Mouse (Mus musculus): ENCODE measurements around the gene Gba2. TPM values are rescaled to one million over a fixed set of nuclear protein-coding genes. Genes with fewer than 3 reads are reported as not detected.
"Not testable (repeated sequence)": the region's sequence is repeated elsewhere in the genome, so short reads cannot be mapped to it uniquely, and the experiment has no call there.

Gba2 gene
- polyA plus RNA-seq, 1 experiment from 2014 or later, result 18.8 TPM

GRCm38 (mm10) chr4:43598650-43599380 is 20.1 kb upstream of the Gba2 start:
- peak overlapping the region; percentile 2; the same call in 1 of the 2 replicates for H3K4me2 ChIP-seq
- WGBS, result 71% methylated on average over 7 of the region's 7 CpGs
- DNase-seq (ENCODE audit: low spot score), result no peak
- H3K27ac ChIP-seq (ENCODE audit: low read depth, low read length), result peak overlapping the region; percentile 91
- no peaks in the 10 kb centered on the region for H3K9me3 ChIP-seq (ENCODE audit: control insufficient read depth, low read length)
- H3K4me3 ChIP-seq (ENCODE audit: low read depth, low read length), result no peak overlapping the region
- H3K36me3 ChIP-seq (ENCODE audit: control insufficient read depth, insufficient read depth, low read length), result no peaks in the 10 kb centered on the region
- H3K9ac ChIP-seq (ENCODE audit: low read depth, low read length), result peak overlapping the region; percentile 35
- H3K27me3 ChIP-seq (replicated peaks; ENCODE audit: control insufficient read depth, insufficient read depth, low read length), result no peaks in the 10 kb centered on the region
- H3K4me1 ChIP-seq (replicated peaks; ENCODE audit: control insufficient read depth, insufficient read depth, low read length), result peaks cover 17% of the 10 kb centered on the region
- ATAC-seq (replicated peaks; ENCODE audit: low FRiP score), result peak; percentile 73

GRCm38 (mm10) chr4:43598200-43598599 is 19.5 kb upstream of the Gba2 start:
- H3K27me3 ChIP-seq (replicated peaks; ENCODE audit: control insufficient read depth, insufficient read depth, low read length), result no peaks in the 10 kb centered on the region
- H3K9ac ChIP-seq (ENCODE audit: low read depth, low read length), result no peak overlapping the region
- no peak overlapping the region for H3K4me3 ChIP-seq (ENCODE audit: low read depth, low read length)
- no peak overlapping the region; the same call in 1 of the 2 replicates for H3K4me2 ChIP-seq
- H3K27ac ChIP-seq (ENCODE audit: low read depth, low read length), result peak overlapping the region; percentile 91
- no peaks in the 10 kb centered on the region for H3K9me3 ChIP-seq (ENCODE audit: control insufficient read depth, low read length)
- peaks cover 17% of the 10 kb centered on the region for H3K4me1 ChIP-seq (replicated peaks; ENCODE audit: control insufficient read depth, insufficient read depth, low read length)
- DNase-seq (ENCODE audit: low spot score), result no peak
- H3K36me3 ChIP-seq (ENCODE audit: control insufficient read depth, insufficient read depth, low read length), result no peaks in the 10 kb centered on the region
- WGBS, result 50% methylated on average over 4 of the region's 4 CpGs
- ATAC-seq (replicated peaks; ENCODE audit: low FRiP score), result peak; percentile 95

- H3K9ac ChIP-seq (ENCODE audit: low read depth, low read length); H3K9me3 ChIP-seq (ENCODE audit: control insufficient read depth, low read length); H3K36me3 ChIP-seq (ENCODE audit: control insufficient read depth, insufficient read depth, low read length); DNase-seq (ENCODE audit: low spot score); H3K4me2 ChIP-seq; H3K27me3 ChIP-seq (replicated peaks; ENCODE audit: control insufficient read depth, insufficient read depth, low read length); H3K4me3 ChIP-seq (ENCODE audit: low read depth, low read length); ATAC-seq (replicated peaks; ENCODE audit: low FRiP score); H3K27ac ChIP-seq (ENCODE audit: low read depth, low read length): not testable (repeated sequence)
- peaks cover 17% of the 10 kb centered on the region for H3K4me1 ChIP-seq (replicated peaks; ENCODE audit: control insufficient read depth, insufficient read depth, low read length)
- WGBS, result 83% methylated on average over 2 of the region's 2 CpGs
These were observed 17.9 kb upstream of the Gba2 start for GRCm38 (mm10) chr4:43596597-43596996.

GRCm38 (mm10) chr4:43593453-43593852 is 14.8 kb upstream of the Gba2 start:
- peaks cover 3% of the 10 kb centered on the region for H3K4me1 ChIP-seq (replicated peaks; ENCODE audit: control insufficient read depth, insufficient read depth, low read length)
- ATAC-seq (replicated peaks; ENCODE audit: low FRiP score) (no peak), DNase-seq (ENCODE audit: low spot score) (no peak)
- H3K27me3 ChIP-seq (replicated peaks; ENCODE audit: control insufficient read depth, insufficient read depth, low read length), result no peaks in the 10 kb centered on the region; the same call in 1 of the 2 replicates
- WGBS, result 54% methylated on average over 3 of the region's 3 CpGs
- H3K9me3 ChIP-seq (ENCODE audit: control insufficient read depth, low read length), result no peaks in the 10 kb centered on the region
- no peak overlapping the region for H3K9ac ChIP-seq (ENCODE audit: low read depth, low read length)
- H3K4me2 ChIP-seq, result no peak overlapping the region
- no peak overlapping the region for H3K27ac ChIP-seq (ENCODE audit: low read depth, low read length)
- H3K4me3 ChIP-seq (ENCODE audit: low read depth, low read length), result no peak overlapping the region
- no peaks in the 10 kb centered on the region for H3K36me3 ChIP-seq (ENCODE audit: control insufficient read depth, insufficient read depth, low read length)

GRCm38 (mm10) chr4:43591961-43592360 is 13.3 kb upstream of the Gba2 start:
- Histone ChIP-seq H3K4me1 (replicated peaks; ENCODE audit: control insufficient read depth, insufficient read depth, low read length) (peaks cover 9% of the 10 kb centered on the region), H3K4me2 (no peak overlapping the region), H3K36me3 (ENCODE audit: control insufficient read depth, insufficient read depth, low read length) (no peaks in the 10 kb centered on the region), H3K9ac (ENCODE audit: low read depth, low read length) (no peak overlapping the region), H3K4me3 (ENCODE audit: low read depth, low read length) (no peak overlapping the region), H3K9me3 (ENCODE audit: control insufficient read depth, low read length) (no peaks in the 10 kb centered on the region), H3K27ac (ENCODE audit: low read depth, low read length) (no peak overlapping the region), H3K27me3 (replicated peaks; ENCODE audit: control insufficient read depth, insufficient read depth, low read length) (no peaks in the 10 kb centered on the region; the same call in 1 of the 2 replicates)
- ATAC-seq (replicated peaks; ENCODE audit: low FRiP score) (no peak), DNase-seq (ENCODE audit: low spot score) (peak; percentile 22)
- 72% methylated on average over 3 of the region's 3 CpGs for WGBS

- no peaks in the 10 kb centered on the region for H3K36me3 ChIP-seq (ENCODE audit: control insufficient read depth, insufficient read depth, low read length)
- no peak overlapping the region for H3K9ac ChIP-seq (ENCODE audit: low read depth, low read length)
- no peaks in the 10 kb centered on the region for H3K9me3 ChIP-seq (ENCODE audit: control insufficient read depth, low read length)
- DNase-seq (ENCODE audit: low spot score), result peak; percentile 25
- H3K27me3 ChIP-seq (replicated peaks; ENCODE audit: control insufficient read depth, insufficient read depth, low read length), result no peaks in the 10 kb centered on the region; the same call in 1 of the 2 replicates
- WGBS, result 53% methylated on average over 5 of the region's 5 CpGs
- ATAC-seq (replicated peaks; ENCODE audit: low FRiP score), result no peak
- peaks cover 9% of the 10 kb centered on the region for H3K4me1 ChIP-seq (replicated peaks; ENCODE audit: control insufficient read depth, insufficient read depth, low read length)
- H3K4me2 ChIP-seq, result no peak overlapping the region
- H3K27ac ChIP-seq (ENCODE audit: low read depth, low read length), result no peak overlapping the region
- no peak overlapping the region for H3K4me3 ChIP-seq (ENCODE audit: low read depth, low read length)
These were observed 12.9 kb upstream of the Gba2 start for GRCm38 (mm10) chr4:43591543-43591942.

GRCm38 (mm10) chr4:43587681-43588080 is 9.0 kb upstream of the Gba2 start:
- ATAC-seq (replicated peaks; ENCODE audit: low FRiP score), result no peak; the same call in 1 of the 2 replicates
- peak overlapping the region; percentile 25; the same call in 1 of the 2 replicates for H3K4me2 ChIP-seq

GRCm38 (mm10) chr4:43586411-43586810 is 7.7 kb upstream of the Gba2 start:
- H3K4me3 ChIP-seq (ENCODE audit: low read depth, low read length), result no peak overlapping the region
- H3K4me1 ChIP-seq (replicated peaks; ENCODE audit: control insufficient read depth, insufficient read depth, low read length), result peaks cover 12% of the 10 kb centered on the region
- no peak for ATAC-seq (replicated peaks; ENCODE audit: low FRiP score)
- DNase-seq (ENCODE audit: low spot score), result no peak
- WGBS, result 74% methylated on average over 8 of the region's 8 CpGs
- H3K4me2 ChIP-seq, result no peak overlapping the region
- no peak overlapping the region for H3K27ac ChIP-seq (ENCODE audit: low read depth, low read length)
- H3K27me3 ChIP-seq (replicated peaks; ENCODE audit: control insufficient read depth, insufficient read depth, low read length), result no peaks in the 10 kb centered on the region
- H3K9ac ChIP-seq (ENCODE audit: low read depth, low read length), result no peak overlapping the region
- H3K9me3 ChIP-seq (ENCODE audit: control insufficient read depth, low read length), result no peaks in the 10 kb centered on the region
- peaks cover 16% of the 10 kb centered on the region for H3K36me3 ChIP-seq (ENCODE audit: control insufficient read depth, insufficient read depth, low read length)

More at GRCm38 (mm10) chr4:43587681-43588080, 9.0 kb upstream of the Gba2 start:
- no peak for DNase-seq (ENCODE audit: low spot score)
- H3K9ac ChIP-seq (ENCODE audit: low read depth, low read length), result no peak overlapping the region
- no peaks in the 10 kb centered on the region; the same call in 1 of the 2 replicates for H3K27me3 ChIP-seq (replicated peaks; ENCODE audit: control insufficient read depth, insufficient read depth, low read length)
- 31% methylated on average over 7 of the region's 7 CpGs for WGBS
- peaks cover 8% of the 10 kb centered on the region for H3K36me3 ChIP-seq (ENCODE audit: control insufficient read depth, insufficient read depth, low read length)
- H3K27ac ChIP-seq (ENCODE audit: low read depth, low read length), result no peak overlapping the region
- H3K4me1 ChIP-seq (replicated peaks; ENCODE audit: control insufficient read depth, insufficient read depth, low read length), result peaks cover 12% of the 10 kb centered on the region
- no peaks in the 10 kb centered on the region for H3K9me3 ChIP-seq (ENCODE audit: control insufficient read depth, low read length)
- H3K4me3 ChIP-seq (ENCODE audit: low read depth, low read length), result no peak overlapping the region

GRCm38 (mm10) chr4:43585682-43586081 is 7.0 kb upstream of the Gba2 start:
- H3K9me3 ChIP-seq (ENCODE audit: control insufficient read depth, low read length), result no peaks in the 10 kb centered on the region
- DNase-seq (ENCODE audit: low spot score) (no peak), ATAC-seq (replicated peaks; ENCODE audit: low FRiP score) (no peak)
- H3K4me1 ChIP-seq (replicated peaks; ENCODE audit: control insufficient read depth, insufficient read depth, low read length), result peaks cover 12% of the 10 kb centered on the region
- H3K9ac ChIP-seq (ENCODE audit: low read depth, low read length), result no peak overlapping the region
- H3K36me3 ChIP-seq (ENCODE audit: control insufficient read depth, insufficient read depth, low read length), result peaks cover 18% of the 10 kb centered on the region
- H3K4me2 ChIP-seq, result no peak overlapping the region
- WGBS, result 60% methylated on average over 9 of the region's 10 CpGs
- no peak overlapping the region for H3K4me3 ChIP-seq (ENCODE audit: low read depth, low read length)
- H3K27ac ChIP-seq (ENCODE audit: low read depth, low read length), result no peak overlapping the region
- no peaks in the 10 kb centered on the region for H3K27me3 ChIP-seq (replicated peaks; ENCODE audit: control insufficient read depth, insufficient read depth, low read length)
